Mouse (Mus musculus) stomach, embryonic 15.5 days (tissue): ENCODE results near the gene Snrnp48. TPM values are rescaled to one million over a fixed set of nuclear protein-coding genes. Genes with fewer than 3 reads are reported as not detected.

Experiments used
- ATAC-seq: fragments of 200-750 bp; cut with Nextera tagmentation; 2 replicates; pipeline ENCODE4 v1.8.0; 2017; ENCODE audit warnings: low read depth, moderate number of reproducible peaks, moderate TSS enrichment; ENCODE audit not compliant: insufficient read depth, low FRiP score
- H3K27ac ChIP-seq: fragments of 300-500 bp; sonication (generic); 2 replicates; pipeline ENCODE4 v1.5.1; 2015; ENCODE audit warnings: mild to moderate bottlenecking, inconsistent platforms
- H3K27me3 ChIP-seq: fragments of 300-500 bp; sonication (generic); replicated peaks from 2 replicates; pipeline ENCODE4 v1.6.1; 2015; ENCODE audit warnings: inconsistent platforms
- H3K36me3 ChIP-seq: fragments of 300-500 bp; sonication (generic); 2 replicates; pipeline ENCODE4 v1.6.1; 2015; ENCODE audit warnings: inconsistent platforms
- H3K4me1 ChIP-seq: fragments of 300-500 bp; sonication (generic); 2 replicates; pipeline ENCODE4 v1.6.1; 2015; ENCODE audit warnings: inconsistent platforms
- H3K4me2 ChIP-seq: fragments of 300-500 bp; sonication (generic); 2 replicates; pipeline ENCODE4 v1.6.1; 2015; ENCODE audit warnings: mild to moderate bottlenecking, inconsistent platforms
- H3K4me3 ChIP-seq: fragments of 300-500 bp; sonication (generic); replicated peaks from 2 replicates; pipeline ENCODE4 v1.5.1; 2015; ENCODE audit warnings: inconsistent platforms
- H3K9ac ChIP-seq: fragments of 300-500 bp; sonication (generic); 2 replicates; pipeline ENCODE4 v1.6.1; 2015; ENCODE audit warnings: inconsistent platforms
- H3K9me3 ChIP-seq: fragments of 300-500 bp; sonication (generic); 2 replicates; pipeline ENCODE4 v1.6.1; 2016; ENCODE audit warnings: inconsistent platforms
- WGBS: fragments of 180-500 bp; shearing (Covaris S2); methylation state at CpG from one replicate; pipeline ENCODE4 v1.1.7; 2015; 5-methylcytosine and 5-hydroxymethylcytosine counted together
- polyA plus RNA-seq: library from polyadenylated mRNA; unstranded; fragments of >200 nt; fragmentation: Nextera tagmentation; extraction: Ambion mirVana; gene quantifications from 2 replicates; pipeline ENCODE4 v1.2.1, GENCODE M21; 2015

Gene Snrnp48
- 37.8 and 38.1 TPM in 2 replicates for polyA plus RNA-seq

- under 1% methylated on average over 59 of the region's 59 CpGs for WGBS
- H3K27ac ChIP-seq, result peak within 1 kb of the TSS; percentile 94
- H3K4me3 ChIP-seq, result peak within 1 kb of the TSS; percentile 96
- H3K36me3 ChIP-seq, result no peaks in the 10 kb centered on the region
- peaks cover 10% of the 10 kb centered on the region; the same call in 1 of the 2 replicates for H3K4me1 ChIP-seq
- H3K9me3 ChIP-seq, result no peaks in the 10 kb centered on the region
- ATAC-seq, result peak; percentile 96
- peak within 1 kb of the TSS; percentile 96 for H3K9ac ChIP-seq
- no peaks in the 10 kb centered on the region for H3K27me3 ChIP-seq
- peak within 1 kb of the TSS; percentile 69 for H3K4me2 ChIP-seq
These were observed at the start of gene Snrnp48 for GRCm38 (mm10) chr13:38204702-38205482. Gene Snrnp48, plus strand, starts transcription at chr13:38204938.

GRCm38 (mm10) chr13:38155523-38155922 is 49.2 kb upstream of the Snrnp48 start:
- no peak overlapping the region for H3K4me3 ChIP-seq
- H3K36me3 ChIP-seq, result no peaks in the 10 kb centered on the region
- H3K4me2 ChIP-seq, result peak overlapping the region; percentile 2; the same call in 1 of the 2 replicates
- whole genome bisulfite sequencing, result 21% methylated on average over 2 of the region's 2 CpGs
- peaks cover 6% of the 10 kb centered on the region; the same call in 1 of the 2 replicates for H3K27me3 ChIP-seq
- no peak overlapping the region for H3K27ac ChIP-seq
- H3K9ac ChIP-seq, result no peak overlapping the region
- H3K4me1 ChIP-seq, result peaks cover 15% of the 10 kb centered on the region
- no peaks in the 10 kb centered on the region for H3K9me3 ChIP-seq
- no peak for ATAC-seq

DNA sequence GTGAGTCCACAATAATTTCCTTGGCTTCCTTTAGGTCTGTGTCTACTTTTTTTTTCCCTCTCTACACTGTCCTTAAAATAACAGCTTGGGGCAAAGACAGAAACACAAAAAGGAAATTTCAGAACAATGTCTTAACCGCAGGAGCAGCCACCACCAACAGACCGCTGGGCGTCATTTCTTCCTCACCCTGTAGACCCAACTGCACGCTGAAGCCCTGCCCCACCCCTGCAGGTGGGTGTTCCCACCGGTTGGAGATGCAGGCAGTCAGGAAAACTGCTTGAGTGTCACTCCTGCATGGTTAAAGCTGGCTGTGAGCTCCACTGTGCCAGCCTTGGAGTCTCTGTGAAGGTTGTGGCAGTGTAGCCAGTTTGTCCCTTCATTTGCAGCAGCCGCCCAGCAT is 47.1 kb upstream of the Snrnp48 start:
- Histone ChIP-seq H3K27ac (peak overlapping the region; percentile 11; the same call in 1 of the 2 replicates), H3K36me3 (no peaks in the 10 kb centered on the region), H3K27me3 (no peaks in the 10 kb centered on the region), H3K9ac (no peak overlapping the region), H3K4me1 (peaks cover 2% of the 10 kb centered on the region; the same call in 1 of the 2 replicates), H3K4me3 (no peak overlapping the region), H3K9me3 (no peaks in the 10 kb centered on the region), H3K4me2 (no peak overlapping the region)
- 38% methylated on average over 6 of the region's 6 CpGs for WGBS
- no peak for ATAC-seq

DNA sequence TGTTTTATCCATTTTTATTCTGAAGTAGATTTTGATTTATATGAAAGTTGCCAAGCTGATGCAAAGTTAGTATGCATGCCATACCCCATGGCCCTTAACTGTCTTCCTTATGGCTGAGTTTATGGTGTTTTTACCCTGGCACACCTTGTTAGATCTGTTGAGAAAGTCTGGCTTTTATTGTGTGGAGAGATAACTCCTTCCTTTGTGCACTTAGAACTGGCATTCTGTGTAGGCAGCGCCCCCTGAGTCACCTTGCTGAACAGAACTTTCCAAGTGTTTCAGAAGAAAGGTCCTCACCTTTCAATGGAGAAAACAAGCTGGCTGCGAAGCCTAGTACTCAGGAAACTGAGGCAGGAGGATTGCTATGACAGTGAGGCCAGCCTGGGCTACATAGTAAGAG is 42.7 kb upstream of the Snrnp48 start:
- ATAC-seq, result no peak
- Histone ChIP-seq H3K36me3 (no peaks in the 10 kb centered on the region), H3K9ac (no peak overlapping the region), H3K4me1 (no peaks in the 10 kb centered on the region), H3K4me3 (no peak overlapping the region), H3K4me2 (no peak overlapping the region), H3K27ac (peak overlapping the region; percentile 68; the same call in 1 of the 2 replicates), H3K9me3 (no peaks in the 10 kb centered on the region), H3K27me3 (no peaks in the 10 kb centered on the region)
- 74% methylated on average over 2 of the region's 2 CpGs for WGBS

- WGBS, result 26% methylated on average over 11 of the region's 11 CpGs
- no peak overlapping the region for H3K9ac ChIP-seq
- H3K36me3 ChIP-seq, result no peaks in the 10 kb centered on the region
- H3K27ac ChIP-seq, result peak overlapping the region; percentile 68; the same call in 1 of the 2 replicates
- no peaks in the 10 kb centered on the region for H3K27me3 ChIP-seq
- ATAC-seq, result peak; percentile 84
- H3K4me1 ChIP-seq, result no peaks in the 10 kb centered on the region
- no peaks in the 10 kb centered on the region for H3K9me3 ChIP-seq
- no peak overlapping the region for H3K4me3 ChIP-seq
- no peak overlapping the region for H3K4me2 ChIP-seq
These were observed 42.1 kb upstream of the Snrnp48 start for GRCm38 (mm10) chr13:38162668-38163067.

GRCm38 (mm10) chr13:38164932-38165331 is 39.8 kb upstream of the Snrnp48 start:
- no peaks in the 10 kb centered on the region for H3K9me3 ChIP-seq

GRCm38 (mm10) chr13:38167056-38167455 is 37.7 kb upstream of the Snrnp48 start:
- H3K4me3 ChIP-seq, result no peak overlapping the region
- H3K9ac ChIP-seq, result no peak overlapping the region
- 84% methylated on average over 3 of the region's 3 CpGs for WGBS
- H3K27me3 ChIP-seq, result no peaks in the 10 kb centered on the region
- H3K4me2 ChIP-seq, result no peak overlapping the region
- H3K9me3 ChIP-seq, result no peaks in the 10 kb centered on the region
- H3K36me3 ChIP-seq, result no peaks in the 10 kb centered on the region
- peaks cover 5% of the 10 kb centered on the region; the same call in 1 of the 2 replicates for H3K4me1 ChIP-seq
- ATAC-seq, result no peak
- no peak overlapping the region for H3K27ac ChIP-seq

More at GRCm38 (mm10) chr13:38164932-38165331, 39.8 kb upstream of the Snrnp48 start:
- Histone ChIP-seq H3K27me3 (no peaks in the 10 kb centered on the region), H3K36me3 (no peaks in the 10 kb centered on the region), H3K4me3 (no peak overlapping the region), H3K27ac (no peak overlapping the region), H3K9ac (no peak overlapping the region), H3K4me1 (no peaks in the 10 kb centered on the region), H3K4me2 (no peak overlapping the region)
- ATAC-seq, result no peak
- WGBS, result 84% methylated on average over 11 of the region's 11 CpGs

DNA sequence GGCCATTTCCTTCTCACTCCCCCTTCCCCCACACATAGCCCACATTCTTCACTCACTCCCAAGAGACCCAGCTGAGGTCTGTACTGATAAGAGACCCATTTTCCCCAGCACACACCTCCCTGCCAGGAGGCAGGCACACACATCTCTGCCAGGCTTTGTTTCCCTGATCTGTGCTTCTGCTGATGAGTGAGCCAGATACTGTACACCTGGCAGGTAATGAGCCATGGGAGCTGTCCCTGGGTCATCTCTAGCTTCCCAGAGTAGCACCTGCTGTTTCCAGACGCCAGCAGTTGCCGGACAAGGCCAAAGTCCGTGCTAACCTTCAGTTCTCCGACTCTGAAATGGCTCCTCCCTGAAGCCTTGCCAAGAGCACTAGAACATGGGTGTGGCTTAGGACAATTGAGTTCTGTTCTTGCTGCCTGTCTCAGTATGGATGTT is 34.0 kb upstream of the Snrnp48 start:
- Histone ChIP-seq H3K27me3 (no peaks in the 10 kb centered on the region), H3K4me3 (no peak overlapping the region), H3K4me1 (peaks cover 5% of the 10 kb centered on the region; the same call in 1 of the 2 replicates), H3K9ac (no peak overlapping the region), H3K36me3 (no peaks in the 10 kb centered on the region), H3K4me2 (peak overlapping the region; percentile 33; the same call in 1 of the 2 replicates), H3K27ac (peak overlapping the region; percentile 70), H3K9me3 (no peaks in the 10 kb centered on the region)
- ATAC-seq, result peak; percentile 85
- WGBS, result 16% methylated on average over 4 of the region's 4 CpGs

DNA sequence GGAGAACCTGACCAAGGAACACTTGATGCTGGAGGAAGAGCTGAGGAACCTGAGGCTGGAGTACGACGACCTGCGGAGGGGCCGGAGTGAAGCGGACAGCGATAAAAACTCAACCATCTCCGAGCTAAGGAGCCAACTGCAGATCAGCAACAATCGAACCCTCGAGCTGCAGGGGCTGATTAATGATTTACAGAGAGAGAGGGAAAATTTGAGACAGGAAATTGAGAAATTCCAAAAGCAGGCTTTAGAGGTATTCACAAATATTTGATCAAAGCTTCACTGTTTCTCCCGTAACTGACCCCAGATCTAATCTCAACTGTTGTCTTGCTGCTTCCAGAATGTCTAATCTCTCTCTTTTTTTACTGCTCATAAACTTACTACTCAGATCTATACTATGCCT is 11.3 kb upstream of the Snrnp48 start:
- Histone ChIP-seq H3K27me3 (no peaks in the 10 kb centered on the region), H3K4me3 (no peak overlapping the region), H3K9ac (no peak overlapping the region), H3K4me2 (no peak overlapping the region), H3K36me3 (peaks cover 34% of the 10 kb centered on the region), H3K9me3 (peaks cover 15% of the 10 kb centered on the region; the same call in 1 of the 2 replicates), H3K27ac (no peak overlapping the region), H3K4me1 (no peaks in the 10 kb centered on the region)
- 59% methylated on average over 10 of the region's 10 CpGs for WGBS
- ATAC-seq, result no peak

DNA sequence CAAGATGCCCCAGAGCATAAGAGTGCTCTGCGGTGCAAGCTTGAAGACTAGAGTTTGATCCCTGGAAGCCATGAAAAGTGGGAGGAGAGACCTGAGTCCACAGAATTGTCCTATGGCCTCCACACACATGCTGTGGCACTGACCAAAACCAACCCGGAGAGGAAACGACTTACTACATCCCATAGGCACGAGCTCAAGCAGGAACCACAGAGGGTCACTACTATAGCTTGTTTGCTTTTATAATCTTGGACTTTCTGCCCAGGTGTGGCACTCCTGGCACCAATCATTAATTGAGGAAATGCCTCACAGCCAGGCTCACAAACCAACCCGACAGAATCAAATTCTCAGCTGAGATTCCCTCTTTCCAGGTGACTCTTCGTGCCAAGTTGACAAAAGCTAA is 3.3 kb upstream of the Snrnp48 start:
- Histone ChIP-seq H3K4me2 (no peak overlapping the region), H3K27me3 (no peaks in the 10 kb centered on the region), H3K9ac (no peak overlapping the region), H3K4me3 (no peak overlapping the region), H3K36me3 (peaks cover 15% of the 10 kb centered on the region), H3K27ac (no peak overlapping the region), H3K4me1 (peaks cover 4% of the 10 kb centered on the region; the same call in 1 of the 2 replicates), H3K9me3 (peaks cover 5% of the 10 kb centered on the region; the same call in 1 of the 2 replicates)
- no peak; the same call in 1 of the 2 replicates for ATAC-seq
- 72% methylated on average over 6 of the region's 6 CpGs for WGBS

GRCm38 (mm10) chr13:38204171-38204570 is 567 bp upstream of the Snrnp48 start:
- H3K36me3 ChIP-seq, result no peaks in the 10 kb centered on the region
- peak overlapping the region; percentile 69 for H3K4me2 ChIP-seq
- no peak for ATAC-seq
- H3K4me1 ChIP-seq, result peaks cover 10% of the 10 kb centered on the region; the same call in 1 of the 2 replicates
- no peaks in the 10 kb centered on the region for H3K9me3 ChIP-seq
- H3K4me3 ChIP-seq, result peak overlapping the region; percentile 96; the same call in 1 of the 2 replicates
- WGBS, result 55% methylated on average over 4 of the region's 4 CpGs
- H3K27me3 ChIP-seq, result no peaks in the 10 kb centered on the region
- no peak overlapping the region for H3K27ac ChIP-seq
- H3K9ac ChIP-seq, result no peak overlapping the region

GRCm38 (mm10) chr13:38211122-38211521 is 6.4 kb downstream of the Snrnp48 start:
- H3K9ac ChIP-seq, result no peak overlapping the region
- no peak overlapping the region for H3K27ac ChIP-seq
- no peak overlapping the region for H3K4me3 ChIP-seq
- H3K36me3 ChIP-seq, result peaks cover 23% of the 10 kb centered on the region; the same call in 1 of the 2 replicates
- 96% methylated on average over 5 of the region's 5 CpGs for WGBS
- ATAC-seq, result no peak
- H3K4me1 ChIP-seq, result 0 out of 2 replicates have a peak, but pooled peaks cover 5% of the 10 kb centered on the region
- H3K9me3 ChIP-seq, result no peaks in the 10 kb centered on the region
- H3K27me3 ChIP-seq, result no peaks in the 10 kb centered on the region
- H3K4me2 ChIP-seq, result no peak overlapping the region
